Mouse (Mus musculus): Measurements from ENCODE around the gene Gm28053.

GRCm38 (mm10) chr6:48741273-48741672 is 22.9 kb downstream of the Gm28053 start:
- no peak for TF ChIP-seq GATA1 (IDR thresholded peaks at IDR 0.05; ENCODE audit: low read length)
- no peak for TF ChIP-seq TAL1 (IDR thresholded peaks at IDR 0.05; ENCODE audit: low read length)

All from erythroblast, embryonic 14.5 days (primary cell).